Mouse (Mus musculus) liver, adult 2 months (tissue): ENCODE results near the gene Mrpl52. TPM values are rescaled to one million over a fixed set of nuclear protein-coding genes. Genes with fewer than 3 reads are reported as not detected.
A peak's percentile ranks its signal among the peaks of the same experiment; 100 is the strongest.

ENCODE experiments used
- DNase-seq: peaks from one replicate; pipeline ENCODE4 v3.0.0-alpha.2; 2011; ENCODE audit warnings: low read depth, low spot score; ENCODE audit errors: extremely low read depth
- H3K27ac ChIP-seq: fragments of 200-500 bp; replicated peaks from 2 replicates; pipeline ENCODE4 v1.5.1; 2012; ENCODE audit warnings: low read depth, mild to moderate bottlenecking, control low read depth, inconsistent platforms, low read length; ENCODE audit not compliant: insufficient read depth
- H3K27me3 ChIP-seq: fragments of 200-500 bp; 2 replicates; pipeline ENCODE4 v1.6.1; 2012; ENCODE audit warnings: mild to moderate bottlenecking, moderate library complexity, low read length, inconsistent platforms; ENCODE audit not compliant: control insufficient read depth, insufficient read depth
- H3K36me3 ChIP-seq: fragments of 200-500 bp; 2 replicates; pipeline ENCODE4 v1.6.1; 2012; ENCODE audit warnings: low read length, inconsistent platforms; ENCODE audit not compliant: control insufficient read depth, insufficient read depth
- H3K4me1 ChIP-seq: fragments of 200-500 bp; 2 replicates; pipeline ENCODE4 v1.6.1; 2011; ENCODE audit warnings: low read length; ENCODE audit not compliant: control insufficient read depth, insufficient read depth
- H3K4me3 ChIP-seq: fragments of 200-500 bp; 2 replicates; pipeline ENCODE4 v1.5.1; 2011; ENCODE audit warnings: low read depth, mild to moderate bottlenecking, control low read depth, low read length, moderate library complexity; ENCODE audit not compliant: insufficient read depth
- H3K79me2 ChIP-seq: fragments of 200-500 bp; 2 replicates; pipeline ENCODE4 v1.6.1; 2012; ENCODE audit warnings: inconsistent platforms, mild to moderate bottlenecking, low read length, moderate library complexity; ENCODE audit not compliant: control insufficient read depth, insufficient read depth
- H3K9ac ChIP-seq: fragments of 200-500 bp; 2 replicates; pipeline ENCODE4 v1.6.1; 2012; ENCODE audit warnings: low read depth, mild to moderate bottlenecking, control low read depth, inconsistent platforms, low read length
- CTCF ChIP-seq: fragments of 200-500 bp; IDR thresholded peaks from 2 replicates; pipeline ENCODE4 v1.5.1; 2011; ENCODE audit warnings: low read depth, low read length, control low read depth
- POLR2A ChIP-seq: fragments of 200-500 bp; IDR thresholded peaks from 2 replicates; pipeline ENCODE4 v1.6.1; 2011; ENCODE audit warnings: low read length, control low read depth; ENCODE audit not compliant: insufficient read depth; ENCODE audit errors: extremely low read depth
- WGBS: fragments of 180-500 bp; shearing (Covaris S2); methylation state at CpG from one replicate; pipeline ENCODE4 v1.1.7; 2018; 5-methylcytosine and 5-hydroxymethylcytosine counted together
- polyA plus RNA-seq: library from polyadenylated mRNA; depleted of rRNA; stranded (reverse); fragments of >200 nt; gene quantifications from 2 replicates; pipeline ENCODE4 v1.2.3, GENCODE M21; 2012
- total RNA-seq: library from RNA; depleted of rRNA; stranded (reverse); fragments of >200 nt; gene quantifications from 2 replicates; pipeline ENCODE4 v1.2.3, GENCODE M21; 2014

Gene Mrpl52
- total and polyA plus RNA-seq, 2 experiments: 77.8 to 1,262 TPM

- H3K9ac ChIP-seq: 0 out of 2 replicates have a peak overlapping the region, but pooled peaks have one; percentile 35
- H3K27me3 ChIP-seq: no peaks in the 10 kb centered on the region
- peaks cover 8% of the 10 kb centered on the region; the same call in 1 of the 2 replicates for H3K4me1 ChIP-seq
- no peaks in the 10 kb centered on the region for H3K36me3 ChIP-seq
- 17% methylated on average over 18 of the region's 18 CpGs for WGBS
- peak overlapping the region; percentile 29 for H3K4me3 ChIP-seq
- H3K79me2 ChIP-seq: no peaks in the 10 kb centered on the region
- H3K27ac ChIP-seq: no peak overlapping the region
- TF ChIP-seq CTCF: no peak
- no peak for TF ChIP-seq POLR2A
- no peak for DNase-seq
Observed at GRCm38 (mm10) chr14:54413877-54414700, 12.6 kb upstream of the Mrpl52 start.

- 58% methylated on average over 13 of the region's 13 CpGs for WGBS
- no peak overlapping the region for H3K9ac ChIP-seq
- peaks cover 4% of the 10 kb centered on the region; the same call in 1 of the 2 replicates for H3K4me1 ChIP-seq
- no peaks in the 10 kb centered on the region for H3K79me2 ChIP-seq
- no peak overlapping the region for H3K4me3 ChIP-seq
- DNase-seq: no peak
- TF ChIP-seq POLR2A (no peak), CTCF (no peak)
- H3K27ac ChIP-seq: no peak overlapping the region
- H3K27me3 ChIP-seq: no peaks in the 10 kb centered on the region
- H3K36me3 ChIP-seq: no peaks in the 10 kb centered on the region
Observed at GRCm38 (mm10) chr14:54415241-54416020, 11.3 kb upstream of the Mrpl52 start.

- TF ChIP-seq POLR2A: no peak
- TF ChIP-seq CTCF: no peak
- Histone ChIP-seq H3K79me2 (no peaks in the 10 kb centered on the region), H3K9ac (no peak overlapping the region), H3K27ac (no peak overlapping the region), H3K4me1 (no peaks in the 10 kb centered on the region), H3K4me3 (no peak overlapping the region), H3K27me3 (no peaks in the 10 kb centered on the region), H3K36me3 (no peaks in the 10 kb centered on the region)
- DNase-seq: no peak
- 72% methylated on average over 5 of the region's 5 CpGs for WGBS
Observed at GRCm38 (mm10) chr14:54416229-54416775, 10.4 kb upstream of the Mrpl52 start.

GRCm38 (mm10) chr14:54416830-54417229 lies 9.9 kb upstream of the Mrpl52 start:
- no peak overlapping the region for H3K9ac ChIP-seq

GRCm38 (mm10) chr14:54417623-54418081 lies 9.1 kb upstream of the Mrpl52 start, which contains the start of gene Slc7a7:
Gene Slc7a7 (minus strand): TSS chr14:54417780.
- Histone ChIP-seq H3K9ac (peak within 1 kb of the TSS; percentile 53), H3K36me3 (no peaks in the 10 kb centered on the region), H3K27ac (peak within 1 kb of the TSS; percentile 4), H3K79me2 (no peaks in the 10 kb centered on the region), H3K4me3 (peak within 1 kb of the TSS; percentile 14; the same call in 1 of the 2 replicates), H3K27me3 (no peaks in the 10 kb centered on the region), H3K4me1 (no peaks in the 10 kb centered on the region)
- TF ChIP-seq POLR2A (no peak), CTCF (peak; percentile 75)
- DNase-seq: peak; percentile 43
- WGBS: 5% methylated on average over 19 of the region's 19 CpGs

More at GRCm38 (mm10) chr14:54416830-54417229, 9.9 kb upstream of the Mrpl52 start:
- Histone ChIP-seq H3K4me1 (no peaks in the 10 kb centered on the region), H3K79me2 (no peaks in the 10 kb centered on the region), H3K4me3 (no peak overlapping the region), H3K27me3 (no peaks in the 10 kb centered on the region), H3K36me3 (no peaks in the 10 kb centered on the region), H3K27ac (no peak overlapping the region)
- no peak for DNase-seq
- no peak for TF ChIP-seq CTCF
- TF ChIP-seq POLR2A: no peak
- 93% methylated on average over 4 of the region's 4 CpGs for WGBS
